Mouse (Mus musculus) heart, postnatal 0 days (tissue): ENCODE measurements around the gene Gm5926.
"Not testable (repeated sequence)": the region's sequence is repeated elsewhere in the genome, so short reads cannot be mapped to it uniquely, and the experiment has no call there.

Source experiments
- CTCF ChIP-seq: IDR thresholded peaks from 2 replicates; pipeline ENCODE4 v1.5.1; 2016; ENCODE audit warnings: antibody characterized with exemption, control low read depth, low read depth
- EP300 ChIP-seq: IDR thresholded peaks from 2 replicates; pipeline ENCODE4 v1.6.1; 2016; ENCODE audit warnings: antibody characterized with exemption, low read depth

DNA sequence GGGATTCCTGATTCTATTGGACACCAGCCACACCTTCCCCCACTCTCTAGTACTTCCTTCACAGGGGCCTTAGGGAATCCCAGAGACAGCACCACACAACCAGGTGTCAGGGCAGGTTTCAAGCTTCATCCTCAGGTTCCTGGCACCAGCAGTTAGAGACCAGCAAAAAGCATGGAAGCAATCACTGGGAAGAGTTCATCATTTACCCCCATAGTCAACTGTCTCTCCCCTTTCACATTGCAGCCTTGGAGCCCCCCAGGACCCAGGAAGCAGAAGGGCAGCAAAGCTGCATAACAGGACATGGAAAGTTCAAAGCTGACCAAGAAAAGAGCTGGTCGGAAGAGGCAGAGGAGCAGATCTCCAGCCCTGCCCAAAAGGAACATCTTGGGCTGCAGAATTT is at the start of gene Gm5926:
- not testable (repeated sequence) for TF ChIP-seq CTCF, EP300
